Mouse (Mus musculus) ES-Bruce4 (cell line): ENCODE results near the gene Acvrl1.

Experiments
- CTCF ChIP-seq: IDR thresholded peaks from one replicate; pipeline ENCODE4 v1.8.1; 2011; ENCODE audit warnings: low read depth, low read length
- EP300 ChIP-seq: IDR thresholded peaks from 2 replicates; pipeline ENCODE4 v1.6.1; 2011; ENCODE audit warnings: low read depth, low read length; ENCODE audit not compliant: insufficient read depth
- POLR2A ChIP-seq: IDR thresholded peaks from one replicate; pipeline ENCODE4 v1.8.1; 2011; ENCODE audit warnings: low read length; ENCODE audit not compliant: insufficient read depth

DNA sequence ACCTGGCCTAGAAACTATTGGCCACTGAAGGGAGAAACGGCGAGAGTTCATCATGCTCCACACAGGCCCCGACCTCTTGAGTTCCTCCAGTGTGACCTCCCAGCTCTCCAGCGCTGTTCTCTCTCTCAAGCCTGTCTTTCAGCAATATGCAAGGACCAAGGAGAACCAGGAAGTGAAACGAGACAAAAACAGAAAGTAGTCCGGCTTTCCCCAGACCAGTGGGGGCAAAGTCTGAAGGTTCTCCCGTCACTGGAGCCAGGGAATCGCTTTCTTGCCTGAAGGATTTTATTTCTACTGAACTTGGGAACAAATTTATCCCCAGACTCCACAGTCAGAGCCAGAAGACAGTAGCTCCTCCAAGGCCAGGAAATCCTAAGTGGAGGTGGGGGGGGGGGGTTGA is 16.5 kb downstream of the Acvrl1 start:
- no peak for TF ChIP-seq CTCF
- TF ChIP-seq POLR2A: no peak
- no peak for TF ChIP-seq EP300
